Comparison of ENCODE assay signal across 8 mouse cellular contexts in genomic region chr1:36095423-36096272, GRCm38 (mm10). TPM values are rescaled to one million over a fixed set of nuclear protein-coding genes. Genes with fewer than 3 reads are reported as not detected.
A peak's percentile ranks its signal among the peaks of the same experiment; 100 is the strongest.
DNase-seq lines count a peak whose midpoint lies in the region.

No protein-coding gene starts in this region.

- DNase-seq in gastrocnemius, postnatal 10 days: peak; percentile 46
- DNase-seq in gastrocnemius, postnatal 25 days: no peak
- DNase-seq in MN1 (ENCODE audit: low spot score): peak; percentile 87
- DNase-seq in frontal cortex, postnatal 10 days (ENCODE audit: low spot score in 2 of 2): peak; percentile 79 to 89
- peak; percentile 93 for DNase-seq in layer of hippocampus, postnatal 36 days
- peak; percentile 62 for DNase-seq in lung, postnatal 14 days
- DNase-seq in telencephalon, adult 2 months (ENCODE audit: low read depth, low spot score): peak; percentile 93
- no peak for DNase-seq in adrenal gland, adult 8-10 months

RNA-seq across cellular contexts. Expression of gene Hs6st1, which starts 27.4 kb away (rescaled TPM):
- total RNA-seq in gastrocnemius, postnatal 10 days (2021): 10 to 100 TPM; 26.2 to 28.3 TPM
- 10 to 100 TPM; 20.0 to 20.8 TPM for total RNA-seq in gastrocnemius, postnatal 25 days (2021)
- total RNA-seq in layer of hippocampus, postnatal 36 days (2021): 10 to 100 TPM; 38.7 to 39.9 TPM
- total RNA-seq in adrenal gland, adult 8-10 months (2022): 100 to 1,000 TPM in 2 of 4 experiments, 10 to 100 TPM in 2; 70.2 to 122 (median 96.6) TPM

Comparison
In these comparisons a context has a peak if more than half of its experiments do, and no peak if none do; other contexts are left out.
1. DNase-seq: peak in gastrocnemius, postnatal 10 days (single experiment), MN1 (single experiment), frontal cortex, postnatal 10 days (2 of 2), layer of hippocampus, postnatal 36 days (2 of 2), lung, postnatal 14 days (single experiment) and telencephalon, adult 2 months (single experiment); none in gastrocnemius, postnatal 25 days (single experiment) and adrenal gland, adult 8-10 months (single experiment).